Mouse (Mus musculus) ES-E14 (cell line): ENCODE measurements around the gene Tufm. TPM values are rescaled to one million over a fixed set of nuclear protein-coding genes. Genes with fewer than 3 reads are reported as not detected.

Experiments used
- DNase-seq: peaks from one replicate; pipeline ENCODE4 v3.0.0-alpha.2; 2013; ENCODE audit warnings: low read depth, low spot score
- H3K27ac ChIP-seq: 2 replicates; pipeline ENCODE4 v1.5.1; 2012; ENCODE audit warnings: low read depth, mild to moderate bottlenecking, low read length, moderate library complexity, mixed read lengths; ENCODE audit not compliant: poor library complexity, insufficient read depth, severe bottlenecking
- H3K36me3 ChIP-seq: 2 replicates; pipeline ENCODE4 v1.6.1; 2012; ENCODE audit warnings: mild to moderate bottlenecking, low read length, moderate library complexity, mixed read lengths; ENCODE audit not compliant: control insufficient read depth, poor library complexity, insufficient read depth, severe bottlenecking
- H3K4me1 ChIP-seq, 2 experiments: fragments of 150-350 bp in 1 of 2; sonication (generic) in 1 of 2; 2 replicates each; pipeline ENCODE4 v1.6.1; 2012; ENCODE audit warnings: low read length in 2 of 2, mild to moderate bottlenecking in 1 of 2, mixed read lengths in 1 of 2; ENCODE audit not compliant: control insufficient read depth in 2 of 2, insufficient read depth in 2 of 2, poor library complexity in 1 of 2
- H3K4me3 ChIP-seq, 2 experiments: fragments of 150-350 bp in 1 of 2; sonication (generic) in 1 of 2; 2 replicates each; pipeline ENCODE4 v1.5.1; 2012; ENCODE audit warnings: low read length in 2 of 2, low read depth in 1 of 2, mild to moderate bottlenecking in 1 of 2, mixed read lengths in 1 of 2; ENCODE audit not compliant: insufficient read depth in 1 of 2, poor library complexity in 1 of 2, severe bottlenecking in 1 of 2
- H3K9ac ChIP-seq: 2 replicates; pipeline ENCODE4 v1.6.1; 2012; ENCODE audit warnings: low read depth, mild to moderate bottlenecking, low read length, mixed read lengths; ENCODE audit not compliant: poor library complexity, insufficient read depth, severe bottlenecking
- H3K9me3 ChIP-seq: fragments of 150-350 bp; sonication (generic); 2 replicates; pipeline ENCODE4 v1.6.1; 2012; ENCODE audit warnings: low read depth, mild to moderate bottlenecking, low read length; ENCODE audit not compliant: control insufficient read depth, insufficient read depth
- CHD2 ChIP-seq: IDR thresholded peaks from 2 replicates; pipeline ENCODE4 v1.6.1; 2014; ENCODE audit warnings: mild to moderate bottlenecking, low read depth, low read length, inconsistent platforms
- HCFC1 ChIP-seq: IDR thresholded peaks from 2 replicates; pipeline ENCODE4 v1.6.1; 2012; ENCODE audit warnings: low read length, inconsistent platforms, borderline replicate concordance; ENCODE audit not compliant: insufficient read depth
- MAFK ChIP-seq: IDR thresholded peaks from 2 replicates; pipeline ENCODE4 v1.6.1; 2014; ENCODE audit warnings: mild to moderate bottlenecking, low read depth, low read length, inconsistent platforms; ENCODE audit not compliant: insufficient read depth
- ZC3H11A ChIP-seq: IDR thresholded peaks from 2 replicates; pipeline ENCODE4 v1.6.1; 2012; ENCODE audit warnings: low read depth, mild to moderate bottlenecking, inconsistent platforms, low read length, borderline replicate concordance
- ZNF384 ChIP-seq: IDR thresholded peaks from 2 replicates; pipeline ENCODE4 v1.6.1; 2012; ENCODE audit warnings: low read depth, low read length, inconsistent platforms
- in situ Hi-C, 2 experiments: fragments of 600-800 bp; cut with MboI; formaldehyde crosslinking; loops; one replicate each; pipeline ENCODE4 v1.15.1; 2025; ENCODE audit warnings: low sequenced_read_pairs in 2 of 2, inconsistent platforms in 1 of 2; ENCODE audit not compliant: unreplicated experiment in 2 of 2
- total RNA-seq: library from RNA; depleted of rRNA; stranded (reverse); fragments of 300-350 nt; gene quantifications from 2 replicates; pipeline ENCODE4 v1.2.3, GENCODE M21; 2012

Gene Tufm
- total RNA-seq, 1 experiment: 133 TPM

- peak overlapping the region; percentile 98 for H3K9ac ChIP-seq
- peaks cover 0 to 7% of the 10 kb centered on the region in 2 experiments; a peak in 1 of 4 replicates for H3K4me1 ChIP-seq
- no peaks in the 10 kb centered on the region for H3K9me3 ChIP-seq
- H3K36me3 ChIP-seq: peaks cover 38% of the 10 kb centered on the region
- in situ Hi-C loops: no loop called here
- TF ChIP-seq HCFC1 (no peak), ZC3H11A (no peak), ZNF384 (no peak), CHD2 (peak; percentile 86), MAFK (no peak)
- DNase-seq: peak; percentile 93
- H3K27ac ChIP-seq: peak overlapping the region; percentile 98
- peak overlapping the region; percentile 89 to 95 for H3K4me3 ChIP-seq
These were observed 15.0 kb downstream of the Tufm start for GRCm38 (mm10) chr7:126502023-126502741.

- TF ChIP-seq HCFC1 (no peak), MAFK (no peak), ZNF384 (no peak), CHD2 (no peak), ZC3H11A (no peak)
- Histone ChIP-seq H3K9ac (peak overlapping the region; percentile 98), H3K9me3 (no peaks in the 10 kb centered on the region), H3K4me3 (peak overlapping the region; percentile 72 to 95), H3K27ac (peak overlapping the region; percentile 98), H3K36me3 (peaks cover 33% of the 10 kb centered on the region), H3K4me1 (peaks cover 0 to 7% of the 10 kb centered on the region in 2 experiments; a peak in 1 of 4 replicates)
- DNase-seq: no peak
- in situ Hi-C loops: no loop called here
These were observed 15.6 kb downstream of the Tufm start for GRCm38 (mm10) chr7:126502751-126503150.

- in situ Hi-C loops: no loop called here
- Histone ChIP-seq H3K4me3 (peak within 1 kb of the TSS; percentile 89 to 95), H3K9ac (peak within 1 kb of the TSS; percentile 98), H3K9me3 (no peaks in the 10 kb centered on the region), H3K36me3 (peaks cover 28% of the 10 kb centered on the region), H3K27ac (peak within 1 kb of the TSS; percentile 98), H3K4me1 (peaks cover 0 to 7% of the 10 kb centered on the region in 2 experiments; a peak in 1 of 4 replicates)
- TF ChIP-seq ZC3H11A: no peak
- TF ChIP-seq ZNF384: 0 out of 2 replicates have a peak, but pooled peaks have one; percentile 45
- no peak for TF ChIP-seq MAFK
- peak; percentile 63; the same call in 1 of the 2 replicates for TF ChIP-seq HCFC1
- peak; percentile 51 for TF ChIP-seq CHD2
- peak; percentile 98 for DNase-seq
These were observed 16.2 kb downstream of the Tufm start, which contains the start of gene Atxn2l for GRCm38 (mm10) chr7:126503273-126503878. Atxn2l (minus strand) TSS chr7:126503437.

- H3K9me3 ChIP-seq: no peaks in the 10 kb centered on the region
- DNase-seq: no peak
- no peak overlapping the region for H3K9ac ChIP-seq
- H3K4me3 ChIP-seq: no peak overlapping the region
- peaks cover 13% of the 10 kb centered on the region for H3K36me3 ChIP-seq
- H3K4me1 ChIP-seq: peaks cover 0 to 6% of the 10 kb centered on the region in 2 experiments; a peak in 1 of 4 replicates
- TF ChIP-seq ZNF384: no peak
- no peak for TF ChIP-seq ZC3H11A
- TF ChIP-seq CHD2: no peak
- TF ChIP-seq MAFK: no peak
- no peak for TF ChIP-seq HCFC1
- in situ Hi-C loops: no loop called here
- no peak overlapping the region; the same call in 1 of the 2 replicates for H3K27ac ChIP-seq
These were observed 17.8 kb downstream of the Tufm start for GRCm38 (mm10) chr7:126504913-126505312.
